Mouse (Mus musculus): ENCODE measurements around the gene Bex3. TPM values are rescaled to one million over a fixed set of nuclear protein-coding genes. Genes with fewer than 3 reads are reported as not detected.

Gene Bex3
- total and polyA plus RNA-seq, 2 experiments from 2014 or later, result 133 to 298 TPM

GRCm38 (mm10) chrX:136313792-136314564 lies 43.9 kb downstream of the Bex3 start:
- no peak overlapping the region for H3K9ac ChIP-seq (replicated peaks; ENCODE audit: low read depth, low read length)
- H3K27me3 ChIP-seq (ENCODE audit: control insufficient read depth, insufficient read depth, low read length), result no peaks in the 10 kb centered on the region
- H3K4me2 ChIP-seq (ENCODE audit: low read depth, low read length), result no peak overlapping the region
- H3K27ac ChIP-seq (ENCODE audit: low read depth), result no peak overlapping the region
- ATAC-seq (ENCODE audit: insufficient read depth, low read depth) (no peak), DNase-seq (ENCODE audit: low spot score) (no peak)
- 41% methylated on average over 8 of the region's 8 CpGs for WGBS
- H3K36me3 ChIP-seq (replicated peaks; ENCODE audit: control insufficient read depth, insufficient read depth, low read length), result no peaks in the 10 kb centered on the region
- no peaks in the 10 kb centered on the region for H3K4me1 ChIP-seq (ENCODE audit: control insufficient read depth, insufficient read depth)
- no peak overlapping the region for H3K4me3 ChIP-seq (ENCODE audit: low read depth, low read length)
- TF ChIP-seq CTCF (IDR thresholded peaks at IDR 0.05; ENCODE audit: low read depth) (no peak), EP300 (IDR thresholded peaks at IDR 0.05; ENCODE audit: low read depth) (no peak)
- no peaks in the 10 kb centered on the region for H3K9me3 ChIP-seq (replicated peaks; ENCODE audit: control insufficient read depth, low read length)

GRCm38 (mm10) chrX:136319953-136320352 lies 49.9 kb downstream of the Bex3 start:
- Histone ChIP-seq H3K4me1 (ENCODE audit: control insufficient read depth, insufficient read depth) (no peaks in the 10 kb centered on the region), H3K27ac (ENCODE audit: low read depth) (no peak overlapping the region), H3K4me2 (ENCODE audit: low read depth, low read length) (no peak overlapping the region), H3K36me3 (replicated peaks; ENCODE audit: control insufficient read depth, insufficient read depth, low read length) (no peaks in the 10 kb centered on the region), H3K9ac (replicated peaks; ENCODE audit: low read depth, low read length) (no peak overlapping the region), H3K4me3 (ENCODE audit: low read depth, low read length) (no peak overlapping the region), H3K9me3 (replicated peaks; ENCODE audit: control insufficient read depth, low read length) (no peaks in the 10 kb centered on the region), H3K27me3 (ENCODE audit: control insufficient read depth, insufficient read depth, low read length) (no peaks in the 10 kb centered on the region)
- DNase-seq (ENCODE audit: low spot score), result no peak
- TF ChIP-seq EP300 (IDR thresholded peaks at IDR 0.05; ENCODE audit: low read depth) (no peak), CTCF (IDR thresholded peaks at IDR 0.05; ENCODE audit: low read depth) (no peak)
- WGBS, result 47% methylated on average over 4 of the region's 4 CpGs
- no peak for ATAC-seq (ENCODE audit: insufficient read depth, low read depth)

Other genes with a start within 250 kb of the Bex3 start
- gene Arxes1, start 236.9 kb upstream of the Bex3 start, total RNA-seq (2014; rRNA removed; ENCODE audit: low replicate concordance), result 1.5 and 3.5 TPM in 2 replicates
- gene Arxes1, start 236.9 kb upstream of the Bex3 start, polyA plus RNA-seq (2015; fragmentation: Nextera tagmentation; extraction: Ambion mirVana), result 11.7 TPM in 2 replicates
- gene Bex2, start 202.0 kb upstream of the Bex3 start, total RNA-seq (2014; rRNA removed; ENCODE audit: low replicate concordance), result 0.23 TPM in 1 of 2 replicates, not detected in the other
- gene Bex2, start 202.0 kb upstream of the Bex3 start, polyA plus RNA-seq (2015; fragmentation: Nextera tagmentation; extraction: Ambion mirVana), result 5.6 TPM in 2 replicates
- gene Nxf3, start 185.0 kb upstream of the Bex3 start, total RNA-seq (2014; rRNA removed; ENCODE audit: low replicate concordance), result not detected in 2 replicates
- gene Nxf3, start 185.0 kb upstream of the Bex3 start, polyA plus RNA-seq (2015; fragmentation: Nextera tagmentation; extraction: Ambion mirVana), result 0.29 and 0.57 TPM in 2 replicates
- gene Bex4, start 131.3 kb upstream of the Bex3 start, total RNA-seq (2014; rRNA removed; ENCODE audit: low replicate concordance), result 13.8 and 15.5 TPM in 2 replicates
- 93.8 and 119 TPM in 2 replicates for gene Bex4, start 131.3 kb upstream of the Bex3 start, polyA plus RNA-seq (2015; fragmentation: Nextera tagmentation; extraction: Ambion mirVana)
- 162 and 180 TPM in 2 replicates for gene Tceal8, start 97.9 kb upstream of the Bex3 start, total RNA-seq (2014; rRNA removed; ENCODE audit: low replicate concordance)
- gene Tceal8, start 97.9 kb upstream of the Bex3 start, polyA plus RNA-seq (2015; fragmentation: Nextera tagmentation; extraction: Ambion mirVana), result 202 and 229 TPM in 2 replicates
- gene Tceal5, start 66.4 kb upstream of the Bex3 start, total RNA-seq (2014; rRNA removed; ENCODE audit: low replicate concordance), result 0.39 TPM in 1 of 2 replicates, not detected in the other
- 13.4 and 15.0 TPM in 2 replicates for gene Tceal5, start 66.4 kb upstream of the Bex3 start, polyA plus RNA-seq (2015; fragmentation: Nextera tagmentation; extraction: Ambion mirVana)
- gene Tceal7, start 55.5 kb upstream of the Bex3 start, total RNA-seq (2014; rRNA removed; ENCODE audit: low replicate concordance), result 14.9 and 21.7 TPM in 2 replicates
- gene Tceal7, start 55.5 kb upstream of the Bex3 start, polyA plus RNA-seq (2015; fragmentation: Nextera tagmentation; extraction: Ambion mirVana), result 14.5 and 15.1 TPM in 2 replicates
- 27.3 and 69.5 TPM in 2 replicates for gene Bex1, start 54.7 kb upstream of the Bex3 start, total RNA-seq (2014; rRNA removed; ENCODE audit: low replicate concordance)
- gene Bex1, start 54.7 kb upstream of the Bex3 start, polyA plus RNA-seq (2015; fragmentation: Nextera tagmentation; extraction: Ambion mirVana), result 123 and 141 TPM in 2 replicates
- 216 and 228 TPM in 2 replicates for gene Tceal9, start 25.2 kb upstream of the Bex3 start, total RNA-seq (2014; rRNA removed; ENCODE audit: low replicate concordance)
- 284 and 306 TPM in 2 replicates for gene Tceal9, start 25.2 kb upstream of the Bex3 start, polyA plus RNA-seq (2015; fragmentation: Nextera tagmentation; extraction: Ambion mirVana)
- not detected in 2 replicates for gene Kir3dl1, start 247.7 kb downstream of the Bex3 start, total RNA-seq (2014; rRNA removed; ENCODE audit: low replicate concordance)
- gene Kir3dl1, start 247.7 kb downstream of the Bex3 start, polyA plus RNA-seq (2015; fragmentation: Nextera tagmentation; extraction: Ambion mirVana), result not detected in 2 replicates

Data from heart, postnatal 0 days (tissue).